Mouse (Mus musculus) neural tube, embryonic 13.5 days (tissue): ENCODE results near the gene Lama5. TPM values are rescaled to one million over a fixed set of nuclear protein-coding genes. Genes with fewer than 3 reads are reported as not detected.

ENCODE experiments used
- ATAC-seq: fragments of 200-750 bp; cut with Nextera tagmentation; 2 replicates; pipeline ENCODE4 v1.8.0; 2017; ENCODE audit warnings: low read depth, mild to moderate bottlenecking, moderate TSS enrichment, moderate library complexity
- H3K27ac ChIP-seq: fragments of 300-500 bp; sonication (generic); replicated peaks from 2 replicates; pipeline ENCODE4 v1.5.1; 2015; ENCODE audit warnings: moderate library complexity, mild to moderate bottlenecking, inconsistent platforms
- H3K27me3 ChIP-seq: fragments of 300-500 bp; sonication (generic); 2 replicates; pipeline ENCODE4 v1.6.1; 2015; ENCODE audit warnings: mild to moderate bottlenecking, inconsistent platforms
- H3K36me3 ChIP-seq: fragments of 300-500 bp; sonication (generic); 2 replicates; pipeline ENCODE4 v1.6.1; 2015; ENCODE audit warnings: mild to moderate bottlenecking, inconsistent platforms
- H3K4me1 ChIP-seq: fragments of 300-500 bp; sonication (generic); replicated peaks from 2 replicates; pipeline ENCODE4 v1.6.1; 2015; ENCODE audit warnings: inconsistent platforms
- H3K4me2 ChIP-seq: fragments of 300-500 bp; sonication (generic); 2 replicates; pipeline ENCODE4 v1.6.1; 2015; ENCODE audit warnings: inconsistent platforms, mild to moderate bottlenecking, moderate library complexity
- H3K4me3 ChIP-seq: fragments of 300-500 bp; sonication (generic); 2 replicates; pipeline ENCODE4 v1.5.1; 2015; ENCODE audit warnings: mild to moderate bottlenecking, inconsistent platforms
- H3K9ac ChIP-seq: fragments of 300-500 bp; sonication (generic); 2 replicates; pipeline ENCODE4 v1.6.1; 2015; ENCODE audit warnings: moderate library complexity, mild to moderate bottlenecking, inconsistent platforms
- H3K9me3 ChIP-seq: fragments of 300-500 bp; sonication (generic); 2 replicates; pipeline ENCODE4 v1.6.1; 2016; ENCODE audit warnings: inconsistent platforms
- whole genome bisulfite sequencing: fragments of 180-500 bp; shearing (Covaris S2); methylation state at CpG from one replicate; pipeline ENCODE4 v1.1.7; 2015; 5-methylcytosine and 5-hydroxymethylcytosine counted together
- polyA plus RNA-seq: library from polyadenylated mRNA; unstranded; fragments of >200 nt; fragmentation: Nextera tagmentation; extraction: Ambion mirVana; gene quantifications from 2 replicates; pipeline ENCODE4 v1.2.1, GENCODE M21; 2015

The Lama5 gene
- polyA plus RNA-seq, 1 experiment from 2014 or later, result 2.4 TPM

DNA sequence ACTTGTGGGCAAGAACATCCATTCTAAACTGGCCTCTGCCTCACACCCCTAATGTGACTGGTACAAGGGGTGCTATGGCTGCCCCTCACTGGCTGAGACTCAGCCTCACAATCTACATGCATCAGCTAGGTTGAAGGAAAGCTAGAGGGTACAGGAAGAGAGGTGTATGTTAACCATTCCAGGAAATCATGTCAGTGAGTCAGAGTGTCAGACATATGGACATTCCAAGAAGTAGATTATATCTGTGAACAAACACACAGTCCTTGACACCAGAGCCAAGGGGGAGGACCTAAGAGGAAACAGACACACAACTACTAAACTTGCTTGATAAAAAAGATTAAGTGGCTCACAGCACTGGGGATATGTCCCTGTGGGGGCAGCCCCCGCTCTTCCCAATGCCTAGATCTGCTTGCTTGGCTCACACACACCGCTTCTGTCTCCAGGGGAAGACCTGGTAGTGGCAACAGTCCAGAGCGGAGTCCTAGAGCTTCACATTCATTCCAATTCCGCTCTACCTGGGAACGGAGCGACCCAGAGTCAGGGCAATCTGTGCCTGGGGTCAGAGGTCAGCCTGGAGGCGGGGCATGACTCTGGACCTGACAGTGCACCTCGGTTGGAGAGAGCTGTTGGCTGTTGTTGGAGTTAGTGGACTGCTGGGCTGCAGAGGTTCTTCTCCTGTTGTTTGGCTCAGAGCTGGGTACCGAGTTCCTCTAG is 23.4 kb upstream of the Lama5 start:
- Histone ChIP-seq H3K4me2 (no peak overlapping the region), H3K27me3 (no peaks in the 10 kb centered on the region), H3K4me3 (no peak overlapping the region), H3K9me3 (no peaks in the 10 kb centered on the region), H3K9ac (no peak overlapping the region), H3K4me1 (0 out of 2 replicates have a peak, but pooled peaks cover 3% of the 10 kb centered on the region), H3K27ac (no peak overlapping the region), H3K36me3 (no peaks in the 10 kb centered on the region)
- ATAC-seq, result no peak
- 74% methylated on average over 9 of the region's 9 CpGs for WGBS

DNA sequence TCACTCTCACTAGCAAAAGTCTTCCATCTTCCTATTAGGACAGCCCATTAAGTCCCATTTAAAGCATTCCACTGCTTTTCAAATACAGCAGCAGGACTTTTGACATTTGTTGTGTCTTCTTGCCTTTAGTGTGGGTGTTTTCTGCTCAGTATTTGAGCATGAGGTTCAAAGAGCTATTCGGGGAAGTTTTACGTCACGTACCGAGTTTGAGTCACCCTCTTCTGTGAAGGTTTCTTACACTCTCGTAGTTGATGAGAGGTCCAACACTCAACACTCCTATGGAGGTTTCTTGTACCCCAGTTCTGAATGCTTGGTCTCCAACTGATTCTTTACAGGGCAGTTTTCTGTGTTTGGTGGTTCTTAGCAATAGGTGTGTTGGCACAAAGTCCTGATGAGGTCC is 22.3 kb upstream of the Lama5 start:
- no peak overlapping the region for H3K9ac ChIP-seq
- H3K9me3 ChIP-seq, result no peaks in the 10 kb centered on the region
- 82% methylated on average over 5 of the region's 5 CpGs for WGBS
- ATAC-seq, result no peak
- no peak overlapping the region for H3K4me3 ChIP-seq
- H3K27me3 ChIP-seq, result no peaks in the 10 kb centered on the region
- H3K36me3 ChIP-seq, result no peaks in the 10 kb centered on the region
- no peak overlapping the region for H3K4me2 ChIP-seq
- H3K4me1 ChIP-seq, result 0 out of 2 replicates have a peak, but pooled peaks cover 3% of the 10 kb centered on the region
- H3K27ac ChIP-seq, result no peak overlapping the region

- Histone ChIP-seq H3K4me1 (no peaks in the 10 kb centered on the region), H3K27me3 (no peaks in the 10 kb centered on the region), H3K4me2 (no peak overlapping the region), H3K36me3 (no peaks in the 10 kb centered on the region), H3K9me3 (no peaks in the 10 kb centered on the region), H3K9ac (no peak overlapping the region), H3K27ac (no peak overlapping the region), H3K4me3 (no peak overlapping the region)
- 91% methylated on average over 4 of the region's 4 CpGs for WGBS
- no peak for ATAC-seq
Measured at GRCm38 (mm10) chr2:180243108-180243507, 17.4 kb upstream of the Lama5 start.

- ATAC-seq, result no peak
- H3K27me3 ChIP-seq, result no peaks in the 10 kb centered on the region
- H3K9ac ChIP-seq, result no peak overlapping the region
- H3K4me2 ChIP-seq, result no peak overlapping the region
- no peaks in the 10 kb centered on the region for H3K36me3 ChIP-seq
- H3K9me3 ChIP-seq, result no peaks in the 10 kb centered on the region
- H3K27ac ChIP-seq, result no peak overlapping the region
- peaks cover 8% of the 10 kb centered on the region; the same call in 1 of the 2 replicates for H3K4me1 ChIP-seq
- no peak overlapping the region for H3K4me3 ChIP-seq
- WGBS, result 88% methylated on average over 5 of the region's 5 CpGs
Measured at GRCm38 (mm10) chr2:180238591-180238990, 12.9 kb upstream of the Lama5 start.

GRCm38 (mm10) chr2:180237601-180238345 is 12.1 kb upstream of the Lama5 start:
- Histone ChIP-seq H3K4me1 (peaks cover 8% of the 10 kb centered on the region; the same call in 1 of the 2 replicates), H3K9me3 (no peaks in the 10 kb centered on the region), H3K36me3 (no peaks in the 10 kb centered on the region), H3K4me2 (no peak overlapping the region), H3K9ac (no peak overlapping the region), H3K27ac (no peak overlapping the region), H3K4me3 (no peak overlapping the region), H3K27me3 (no peaks in the 10 kb centered on the region)
- no peak for ATAC-seq
- WGBS, result 95% methylated on average over 7 of the region's 7 CpGs

GRCm38 (mm10) chr2:180236930-180237329 is 11.3 kb upstream of the Lama5 start:
- peaks cover 8% of the 10 kb centered on the region; the same call in 1 of the 2 replicates for H3K4me1 ChIP-seq

GRCm38 (mm10) chr2:180236500-180236899 is 10.8 kb upstream of the Lama5 start:
- H3K36me3 ChIP-seq, result no peaks in the 10 kb centered on the region
- H3K4me3 ChIP-seq, result no peak overlapping the region
- H3K9me3 ChIP-seq, result no peaks in the 10 kb centered on the region
- H3K27me3 ChIP-seq, result no peaks in the 10 kb centered on the region
- WGBS, result 63% methylated on average over 3 of the region's 3 CpGs
- H3K9ac ChIP-seq, result no peak overlapping the region
- no peak overlapping the region for H3K4me2 ChIP-seq
- H3K4me1 ChIP-seq, result peaks cover 8% of the 10 kb centered on the region; the same call in 1 of the 2 replicates
- no peak for ATAC-seq
- no peak overlapping the region for H3K27ac ChIP-seq

More at GRCm38 (mm10) chr2:180236930-180237329, 11.3 kb upstream of the Lama5 start:
- no peak overlapping the region for H3K27ac ChIP-seq
- WGBS, result 81% methylated on average over 3 of the region's 3 CpGs
- ATAC-seq, result no peak
- H3K27me3 ChIP-seq, result no peaks in the 10 kb centered on the region
- no peak overlapping the region for H3K4me2 ChIP-seq
- no peaks in the 10 kb centered on the region for H3K9me3 ChIP-seq
- H3K4me3 ChIP-seq, result no peak overlapping the region
- no peak overlapping the region for H3K9ac ChIP-seq
- H3K36me3 ChIP-seq, result no peaks in the 10 kb centered on the region

DNA sequence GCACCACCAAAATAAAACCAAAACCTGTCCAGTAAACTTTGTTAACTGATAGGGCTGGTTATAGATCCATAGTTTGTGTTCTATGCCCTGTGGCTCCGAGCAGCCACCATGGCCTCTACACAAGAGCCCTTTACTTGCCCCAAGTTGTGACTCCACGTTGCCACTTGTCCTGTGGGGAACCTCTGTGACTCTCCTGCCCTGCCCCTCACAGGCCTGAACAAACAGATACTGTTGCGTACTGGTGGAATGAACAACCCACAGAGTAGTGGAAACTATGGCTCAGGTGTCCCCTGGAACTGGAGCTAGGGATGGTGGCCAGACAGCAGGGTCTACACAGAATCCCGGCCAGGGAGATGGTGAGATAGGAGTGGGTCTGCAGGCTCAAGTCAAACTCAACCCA is 10.1 kb upstream of the Lama5 start:
- Histone ChIP-seq H3K36me3 (no peaks in the 10 kb centered on the region), H3K4me3 (no peak overlapping the region), H3K4me1 (peaks cover 8% of the 10 kb centered on the region; the same call in 1 of the 2 replicates), H3K9ac (no peak overlapping the region), H3K4me2 (no peak overlapping the region), H3K27ac (no peak overlapping the region), H3K9me3 (no peaks in the 10 kb centered on the region), H3K27me3 (no peaks in the 10 kb centered on the region)
- ATAC-seq, result no peak
- WGBS, result 89% methylated on average over 4 of the region's 4 CpGs

DNA sequence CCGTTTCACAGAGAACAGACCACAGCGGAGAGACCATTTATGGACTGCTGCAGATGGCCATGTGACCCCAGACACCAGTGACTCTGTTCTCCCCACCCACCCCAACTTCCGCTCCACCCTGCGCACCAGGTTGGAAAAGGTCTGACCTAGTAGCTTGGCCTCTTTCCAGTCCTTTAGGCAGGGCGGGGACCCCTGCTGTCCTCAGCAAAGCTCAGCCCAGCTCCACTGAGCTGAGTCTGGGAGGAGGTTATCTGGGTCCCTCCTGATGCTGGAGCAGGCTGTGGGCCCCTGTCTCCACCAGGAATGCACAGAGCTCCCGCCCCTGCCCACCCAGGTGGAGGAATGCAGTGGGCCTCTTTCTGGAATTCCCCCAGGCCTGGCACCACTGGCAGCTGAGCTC is 9.3 kb upstream of the Lama5 start:
- Histone ChIP-seq H3K36me3 (no peaks in the 10 kb centered on the region), H3K9ac (no peak overlapping the region), H3K27me3 (no peaks in the 10 kb centered on the region), H3K4me3 (no peak overlapping the region), H3K4me1 (peaks cover 8% of the 10 kb centered on the region; the same call in 1 of the 2 replicates), H3K27ac (no peak overlapping the region), H3K9me3 (no peaks in the 10 kb centered on the region), H3K4me2 (no peak overlapping the region)
- WGBS, result 56% methylated on average over 6 of the region's 6 CpGs
- ATAC-seq, result no peak

GRCm38 (mm10) chr2:180234353-180234752 is 8.7 kb upstream of the Lama5 start:
- no peak for ATAC-seq
- 90% methylated on average over 8 of the region's 8 CpGs for WGBS
- Histone ChIP-seq H3K9ac (no peak overlapping the region), H3K4me3 (no peak overlapping the region), H3K27me3 (no peaks in the 10 kb centered on the region), H3K9me3 (no peaks in the 10 kb centered on the region), H3K4me2 (no peak overlapping the region), H3K36me3 (no peaks in the 10 kb centered on the region), H3K4me1 (peaks cover 8% of the 10 kb centered on the region; the same call in 1 of the 2 replicates), H3K27ac (no peak overlapping the region)

DNA sequence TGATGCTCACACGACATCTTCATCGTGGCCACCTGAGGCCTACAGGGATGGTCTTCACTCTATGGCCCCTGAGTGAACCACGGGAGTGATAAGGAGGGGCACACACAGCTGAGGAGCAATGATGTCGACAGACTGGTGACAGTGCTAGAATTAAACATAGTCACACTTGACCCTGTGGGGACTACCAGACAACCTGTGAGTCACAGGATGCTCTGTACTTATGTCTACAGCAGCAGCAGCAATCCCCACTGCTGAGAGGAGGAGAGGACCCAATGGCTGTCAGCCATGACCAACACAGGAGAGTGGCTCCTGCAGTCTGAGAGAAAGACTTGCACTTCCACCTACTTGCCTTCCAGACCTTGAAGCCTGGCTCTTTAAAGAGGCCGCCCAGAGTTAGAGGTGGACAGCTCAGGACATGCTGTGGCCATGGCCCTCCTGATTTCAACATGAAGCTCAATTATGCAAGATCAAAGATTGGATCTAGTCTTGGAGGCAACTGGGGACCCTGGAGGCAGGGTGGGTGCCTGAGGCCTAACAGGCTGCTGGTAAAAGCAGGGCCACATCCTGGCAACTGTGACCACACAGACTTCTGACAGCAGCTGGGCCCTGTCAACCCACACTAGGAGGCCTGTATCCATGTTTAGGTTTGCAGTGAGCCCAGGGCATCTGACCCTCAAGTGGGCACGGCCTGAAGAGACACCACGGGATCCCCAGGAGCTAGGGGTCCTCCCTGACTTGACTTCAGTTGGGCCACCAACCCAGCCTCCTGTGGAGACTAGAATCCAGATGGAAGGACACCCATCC is 7.6 kb upstream of the Lama5 start:
- H3K4me1 ChIP-seq, result peaks cover 12% of the 10 kb centered on the region
- H3K27ac ChIP-seq, result no peak overlapping the region
- no peak overlapping the region for H3K4me2 ChIP-seq
- H3K4me3 ChIP-seq, result no peak overlapping the region
- 89% methylated on average over 7 of the region's 7 CpGs for WGBS
- no peaks in the 10 kb centered on the region for H3K9me3 ChIP-seq
- ATAC-seq, result no peak
- no peak overlapping the region for H3K9ac ChIP-seq
- no peaks in the 10 kb centered on the region for H3K27me3 ChIP-seq
- no peaks in the 10 kb centered on the region for H3K36me3 ChIP-seq

DNA sequence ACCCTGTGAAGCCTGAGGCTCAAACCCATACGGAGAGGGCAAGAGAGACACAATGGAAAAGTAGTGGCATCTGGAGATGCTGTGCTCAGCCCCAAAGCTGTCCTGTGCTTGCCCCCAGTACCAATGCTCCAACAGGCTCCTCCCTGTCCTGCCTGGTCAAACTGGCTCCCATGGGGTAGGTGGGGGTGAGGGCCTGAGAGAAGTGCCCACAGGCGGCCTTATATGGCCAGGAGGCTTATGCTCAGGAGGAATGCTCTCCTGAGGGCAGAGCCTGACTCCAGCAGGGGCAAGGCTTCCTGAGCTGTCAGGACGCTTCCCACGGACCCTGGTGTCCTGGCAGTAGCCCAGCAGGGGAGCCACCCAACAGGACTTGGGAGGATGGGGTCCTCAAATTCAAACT is 4.8 kb upstream of the Lama5 start:
- WGBS, result 63% methylated on average over 4 of the region's 4 CpGs
- Histone ChIP-seq H3K27me3 (peaks cover 21% of the 10 kb centered on the region), H3K27ac (no peak overlapping the region), H3K9me3 (no peaks in the 10 kb centered on the region), H3K4me2 (no peak overlapping the region), H3K4me3 (no peak overlapping the region), H3K9ac (no peak overlapping the region), H3K36me3 (no peaks in the 10 kb centered on the region), H3K4me1 (peaks cover 37% of the 10 kb centered on the region)
- ATAC-seq, result no peak
